Mouse (Mus musculus): ENCODE measurements around the gene Gm7075. TPM values are rescaled to one million over a fixed set of nuclear protein-coding genes. Genes with fewer than 3 reads are reported as not detected.

Gm7075 gene
- polyA plus RNA-seq, 1 experiment from 2014 or later: not detected

GRCm38 (mm10) chr10:63431221-63431736, 9.7 kb upstream of the Gm7075 start:
- no peaks in the 10 kb centered on the region for H3K27me3 ChIP-seq
- H3K4me3 ChIP-seq: no peak overlapping the region
- no peak for ATAC-seq (replicated peaks; ENCODE audit: insufficient number of reproducible peaks, insufficient read depth, low FRiP score, low read depth)
- WGBS: 86% methylated on average over 7 of the region's 7 CpGs
- H3K27ac ChIP-seq: no peak overlapping the region
- H3K9me3 ChIP-seq (replicated peaks): no peaks in the 10 kb centered on the region
- no peak overlapping the region for H3K4me2 ChIP-seq
- 0 out of 2 replicates have a peak, but pooled peaks cover 3% of the 10 kb centered on the region for H3K4me1 ChIP-seq (replicated peaks)
- no peaks in the 10 kb centered on the region for H3K36me3 ChIP-seq
- no peak overlapping the region for H3K9ac ChIP-seq

- Histone ChIP-seq H3K27ac (peak within 1 kb of the TSS; percentile 80), H3K4me3 (peak within 1 kb of the TSS; percentile 78), H3K36me3 (no peaks in the 10 kb centered on the region), H3K4me1 (replicated peaks) (0 out of 2 replicates have a peak, but pooled peaks cover 3% of the 10 kb centered on the region), H3K9me3 (replicated peaks) (no peaks in the 10 kb centered on the region), H3K27me3 (no peaks in the 10 kb centered on the region), H3K4me2 (peak within 1 kb of the TSS; percentile 73), H3K9ac (peak within 1 kb of the TSS; percentile 68)
- peak; percentile 94 for ATAC-seq (replicated peaks; ENCODE audit: insufficient number of reproducible peaks, insufficient read depth, low FRiP score, low read depth)
- WGBS: under 1% methylated on average over 55 of the region's 55 CpGs
These were observed 8.3 kb upstream of the Gm7075 start, which contains the start of gene Ctnna3 for GRCm38 (mm10) chr10:63429785-63430305. Gene Ctnna3, plus strand, starts transcription at chr10:63430098.

- H3K4me3 ChIP-seq: peak overlapping the region; percentile 78
- ATAC-seq (replicated peaks; ENCODE audit: insufficient number of reproducible peaks, insufficient read depth, low FRiP score, low read depth): peak; percentile 92
- H3K9me3 ChIP-seq (replicated peaks): no peaks in the 10 kb centered on the region
- H3K4me2 ChIP-seq: peak overlapping the region; percentile 73
- H3K9ac ChIP-seq: peak overlapping the region; percentile 68
- 0 out of 2 replicates have a peak, but pooled peaks cover 3% of the 10 kb centered on the region for H3K4me1 ChIP-seq (replicated peaks)
- WGBS: under 1% methylated on average over 34 of the region's 34 CpGs
- no peaks in the 10 kb centered on the region for H3K36me3 ChIP-seq
- no peaks in the 10 kb centered on the region for H3K27me3 ChIP-seq
- peak overlapping the region; percentile 80 for H3K27ac ChIP-seq
These were observed 7.8 kb upstream of the Gm7075 start for GRCm38 (mm10) chr10:63429380-63429779.

GRCm38 (mm10) chr10:63429023-63429340, 7.4 kb upstream of the Gm7075 start:
- peak overlapping the region; percentile 73 for H3K4me2 ChIP-seq
- peak overlapping the region; percentile 78 for H3K4me3 ChIP-seq
- no peaks in the 10 kb centered on the region for H3K27me3 ChIP-seq
- ATAC-seq (replicated peaks; ENCODE audit: insufficient number of reproducible peaks, insufficient read depth, low FRiP score, low read depth): no peak
- H3K4me1 ChIP-seq (replicated peaks): 0 out of 2 replicates have a peak, but pooled peaks cover 3% of the 10 kb centered on the region
- no peaks in the 10 kb centered on the region for H3K9me3 ChIP-seq (replicated peaks)
- peak overlapping the region; percentile 53 for H3K27ac ChIP-seq
- peak overlapping the region; percentile 39 for H3K9ac ChIP-seq
- 2% methylated on average over 11 of the region's 11 CpGs for WGBS
- no peaks in the 10 kb centered on the region for H3K36me3 ChIP-seq

GRCm38 (mm10) chr10:63428243-63429022, 6.8 kb upstream of the Gm7075 start:
- Histone ChIP-seq H3K4me3 (peak overlapping the region; percentile 78), H3K36me3 (no peaks in the 10 kb centered on the region), H3K9me3 (replicated peaks) (no peaks in the 10 kb centered on the region), H3K27me3 (no peaks in the 10 kb centered on the region), H3K9ac (peak overlapping the region; percentile 39), H3K4me1 (replicated peaks) (0 out of 2 replicates have a peak, but pooled peaks cover 3% of the 10 kb centered on the region), H3K4me2 (peak overlapping the region; percentile 73), H3K27ac (peak overlapping the region; percentile 53)
- ATAC-seq (replicated peaks; ENCODE audit: insufficient number of reproducible peaks, insufficient read depth, low FRiP score, low read depth): no peak
- WGBS: 19% methylated on average over 19 of the region's 19 CpGs

GRCm38 (mm10) chr10:63427146-63427545, 5.6 kb upstream of the Gm7075 start:
- ATAC-seq (replicated peaks; ENCODE audit: insufficient number of reproducible peaks, insufficient read depth, low FRiP score, low read depth): no peak
- H3K4me3 ChIP-seq: no peak overlapping the region
- H3K9ac ChIP-seq: no peak overlapping the region
- H3K27ac ChIP-seq: no peak overlapping the region
- no peaks in the 10 kb centered on the region for H3K27me3 ChIP-seq
- 78% methylated on average over 8 of the region's 8 CpGs for WGBS
- H3K9me3 ChIP-seq (replicated peaks): no peaks in the 10 kb centered on the region
- 0 out of 2 replicates have a peak, but pooled peaks cover 3% of the 10 kb centered on the region for H3K4me1 ChIP-seq (replicated peaks)
- H3K4me2 ChIP-seq: no peak overlapping the region
- no peaks in the 10 kb centered on the region for H3K36me3 ChIP-seq

GRCm38 (mm10) chr10:63424475-63424814, 2.9 kb upstream of the Gm7075 start:
- no peak overlapping the region for H3K4me2 ChIP-seq
- 0 out of 2 replicates have a peak, but pooled peaks cover 3% of the 10 kb centered on the region for H3K4me1 ChIP-seq (replicated peaks)
- no peaks in the 10 kb centered on the region for H3K36me3 ChIP-seq
- no peaks in the 10 kb centered on the region for H3K27me3 ChIP-seq
- H3K4me3 ChIP-seq: no peak overlapping the region
- no peak for ATAC-seq (replicated peaks; ENCODE audit: insufficient number of reproducible peaks, insufficient read depth, low FRiP score, low read depth)
- H3K9me3 ChIP-seq (replicated peaks): no peaks in the 10 kb centered on the region
- no peak overlapping the region for H3K27ac ChIP-seq
- no peak overlapping the region for H3K9ac ChIP-seq

GRCm38 (mm10) chr10:63423591-63424474, 2.2 kb upstream of the Gm7075 start:
- Histone ChIP-seq H3K4me2 (no peak overlapping the region), H3K4me1 (replicated peaks) (0 out of 2 replicates have a peak, but pooled peaks cover 3% of the 10 kb centered on the region), H3K9ac (no peak overlapping the region), H3K27me3 (no peaks in the 10 kb centered on the region), H3K27ac (no peak overlapping the region), H3K4me3 (no peak overlapping the region), H3K9me3 (replicated peaks) (no peaks in the 10 kb centered on the region), H3K36me3 (no peaks in the 10 kb centered on the region)
- ATAC-seq (replicated peaks; ENCODE audit: insufficient number of reproducible peaks, insufficient read depth, low FRiP score, low read depth): no peak
- WGBS: 80% methylated on average over 9 of the region's 9 CpGs

- Histone ChIP-seq H3K9ac (no peak overlapping the region), H3K4me3 (no peak overlapping the region), H3K36me3 (no peaks in the 10 kb centered on the region), H3K27ac (no peak overlapping the region), H3K27me3 (no peaks in the 10 kb centered on the region), H3K4me1 (replicated peaks) (no peaks in the 10 kb centered on the region), H3K9me3 (replicated peaks) (no peaks in the 10 kb centered on the region), H3K4me2 (no peak overlapping the region)
- ATAC-seq (replicated peaks; ENCODE audit: insufficient number of reproducible peaks, insufficient read depth, low FRiP score, low read depth): no peak
- 85% methylated on average over 5 of the region's 5 CpGs for WGBS
These were observed 1.1 kb upstream of the Gm7075 start for GRCm38 (mm10) chr10:63422736-63422992.

GRCm38 (mm10) chr10:63417061-63417460, 4.5 kb downstream of the Gm7075 start:
- Histone ChIP-seq H3K27ac (no peak overlapping the region), H3K4me2 (no peak overlapping the region), H3K9me3 (replicated peaks) (no peaks in the 10 kb centered on the region), H3K9ac (no peak overlapping the region), H3K36me3 (no peaks in the 10 kb centered on the region), H3K27me3 (no peaks in the 10 kb centered on the region), H3K4me1 (replicated peaks) (no peaks in the 10 kb centered on the region), H3K4me3 (no peak overlapping the region)
- 40% methylated on average over 5 of the region's 5 CpGs for WGBS
- no peak for ATAC-seq (replicated peaks; ENCODE audit: insufficient number of reproducible peaks, insufficient read depth, low FRiP score, low read depth)

- Histone ChIP-seq H3K4me1 (replicated peaks) (no peaks in the 10 kb centered on the region), H3K4me3 (no peak overlapping the region; the same call in 1 of the 2 replicates), H3K9ac (no peak overlapping the region), H3K27ac (no peak overlapping the region), H3K27me3 (no peaks in the 10 kb centered on the region), H3K9me3 (replicated peaks) (no peaks in the 10 kb centered on the region), H3K4me2 (peak overlapping the region; percentile 23), H3K36me3 (no peaks in the 10 kb centered on the region)
- 53% methylated on average over 7 of the region's 7 CpGs for WGBS
- no peak for ATAC-seq (replicated peaks; ENCODE audit: insufficient number of reproducible peaks, insufficient read depth, low FRiP score, low read depth)
These were observed 5.7 kb downstream of the Gm7075 start for GRCm38 (mm10) chr10:63415850-63416249.
